Mouse (Mus musculus) small intestine, adult 2 months (tissue): ENCODE results near the gene Lenep.

Experiments
- CTCF ChIP-seq: fragments of 200-500 bp; IDR thresholded peaks from 2 replicates; pipeline ENCODE4 v1.5.1; 2012; ENCODE audit warnings: low read depth, mild to moderate bottlenecking, control low read depth, inconsistent platforms, low read length, moderate library complexity, mixed read lengths; ENCODE audit not compliant: insufficient replicate concordance, insufficient read length; ENCODE audit errors: extremely low read depth
- POLR2A ChIP-seq: fragments of 200-500 bp; IDR thresholded peaks from 2 replicates; pipeline ENCODE4 v1.6.1; 2012; ENCODE audit warnings: low read depth, mild to moderate bottlenecking, control low read depth, inconsistent platforms, low read length, moderate library complexity

GRCm38 (mm10) chr3:89390111-89390515, 12.5 kb downstream of the Lenep start:
- no peak for TF ChIP-seq CTCF
- TF ChIP-seq POLR2A = no peak
